Mouse (Mus musculus): ENCODE measurements at regions not wholly inside any gene's neighbourhood (a gene's known extent, or its start where the extent isn't known, plus 50 kb on each side); places are given as distances from the start of the nearest gene placed in this dataset.

DNA sequence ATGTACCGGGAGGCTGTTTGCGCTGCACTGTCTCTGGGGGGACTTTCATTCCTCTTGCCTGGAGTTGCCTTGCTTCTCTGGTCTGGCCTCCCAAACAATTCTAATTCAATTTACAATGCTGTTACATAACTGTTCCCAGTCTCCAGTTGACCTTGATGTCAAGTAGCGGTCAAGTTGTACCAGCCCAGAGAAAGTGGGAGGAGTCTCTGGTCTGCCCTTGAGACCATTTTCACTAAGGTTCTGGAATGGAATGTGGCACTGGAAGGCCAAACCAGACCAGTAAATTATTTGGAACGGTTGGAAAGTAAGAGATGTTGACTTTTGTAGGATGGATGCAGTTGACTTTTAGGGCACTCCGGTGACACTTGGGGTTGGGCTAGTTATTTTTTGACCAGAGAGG, 345.9 kb upstream of the Pik3r1 start:
- Histone ChIP-seq H3K4me1 (no peaks in the 10 kb centered on the region), H3K36me3 (no peaks in the 10 kb centered on the region), H3K27ac (no peak overlapping the region), H3K9ac (no peak overlapping the region), H3K9me3 (no peaks in the 10 kb centered on the region), H3K4me2 (replicated peaks) (no peak overlapping the region), H3K27me3 (no peaks in the 10 kb centered on the region), H3K4me3 (no peak overlapping the region)
- WGBS = 84% methylated on average over 5 of the region's 5 CpGs
- no peak for ATAC-seq (ENCODE audit: low FRiP score, low read depth)

DNA sequence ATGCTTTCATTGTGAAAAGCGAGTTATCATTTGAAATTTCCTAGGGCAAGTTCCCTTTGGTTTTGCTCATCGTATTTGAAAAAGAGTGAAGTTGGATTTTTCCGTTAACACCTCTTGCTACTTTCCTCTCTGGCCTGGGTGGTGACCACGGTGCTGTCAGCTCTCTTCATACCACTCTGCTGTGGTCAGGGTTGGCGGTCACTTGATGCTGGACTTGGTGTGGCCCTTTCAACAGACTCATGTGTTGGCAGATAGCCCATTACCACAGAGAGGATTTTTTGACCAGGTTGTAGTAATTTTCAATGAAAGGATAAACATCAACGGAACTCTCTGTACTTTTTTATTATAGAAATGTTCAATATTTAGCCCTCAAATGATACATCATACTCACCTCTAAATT, 354.3 kb upstream of the Pik3r1 start:
- no peak for ATAC-seq (ENCODE audit: low FRiP score, low read depth)
- Histone ChIP-seq H3K9ac (no peak overlapping the region), H3K4me3 (no peak overlapping the region), H3K9me3 (no peaks in the 10 kb centered on the region), H3K36me3 (no peaks in the 10 kb centered on the region), H3K4me1 (no peaks in the 10 kb centered on the region), H3K27ac (no peak overlapping the region), H3K4me2 (replicated peaks) (no peak overlapping the region), H3K27me3 (no peaks in the 10 kb centered on the region)
- WGBS = 87% methylated on average over 6 of the region's 6 CpGs

GRCm38 (mm10) chr13:102127933-102128430, 360.0 kb upstream of the Pik3r1 start:
- H3K27ac ChIP-seq = no peak overlapping the region
- no peaks in the 10 kb centered on the region for H3K27me3 ChIP-seq
- H3K4me3 ChIP-seq = no peak overlapping the region
- 86% methylated on average over 4 of the region's 4 CpGs for WGBS
- no peaks in the 10 kb centered on the region for H3K4me1 ChIP-seq
- no peak for ATAC-seq (ENCODE audit: low FRiP score, low read depth)
- no peaks in the 10 kb centered on the region for H3K9me3 ChIP-seq
- H3K4me2 ChIP-seq (replicated peaks) = no peak overlapping the region
- no peak overlapping the region for H3K9ac ChIP-seq
- no peaks in the 10 kb centered on the region for H3K36me3 ChIP-seq

DNA sequence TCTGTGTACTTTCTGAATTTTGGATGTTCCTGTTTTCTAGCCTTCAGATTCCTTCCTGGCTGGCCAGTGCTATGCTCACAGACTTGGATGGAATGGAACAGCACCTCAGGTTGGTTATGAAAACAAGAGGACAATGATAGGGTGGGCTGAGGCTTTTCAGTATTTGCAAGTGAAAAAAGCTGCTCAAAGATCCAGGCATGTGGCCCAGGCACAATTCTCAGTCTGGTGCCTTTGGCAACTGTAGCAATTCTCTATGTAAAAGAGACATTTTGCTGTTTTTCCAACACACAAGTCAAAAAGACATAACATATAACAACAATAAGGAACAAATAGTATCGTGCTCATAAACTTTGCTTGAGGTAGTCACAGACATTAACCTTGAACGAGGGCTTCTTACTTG, 363.4 kb upstream of the Pik3r1 start:
- Histone ChIP-seq H3K4me2 (replicated peaks) (no peak overlapping the region), H3K4me3 (no peak overlapping the region), H3K36me3 (no peaks in the 10 kb centered on the region), H3K4me1 (no peaks in the 10 kb centered on the region), H3K9me3 (no peaks in the 10 kb centered on the region), H3K9ac (no peak overlapping the region), H3K27me3 (no peaks in the 10 kb centered on the region), H3K27ac (no peak overlapping the region)
- 71% methylated on average over 2 of the region's 2 CpGs for WGBS
- no peak for ATAC-seq (ENCODE audit: low FRiP score, low read depth)

DNA sequence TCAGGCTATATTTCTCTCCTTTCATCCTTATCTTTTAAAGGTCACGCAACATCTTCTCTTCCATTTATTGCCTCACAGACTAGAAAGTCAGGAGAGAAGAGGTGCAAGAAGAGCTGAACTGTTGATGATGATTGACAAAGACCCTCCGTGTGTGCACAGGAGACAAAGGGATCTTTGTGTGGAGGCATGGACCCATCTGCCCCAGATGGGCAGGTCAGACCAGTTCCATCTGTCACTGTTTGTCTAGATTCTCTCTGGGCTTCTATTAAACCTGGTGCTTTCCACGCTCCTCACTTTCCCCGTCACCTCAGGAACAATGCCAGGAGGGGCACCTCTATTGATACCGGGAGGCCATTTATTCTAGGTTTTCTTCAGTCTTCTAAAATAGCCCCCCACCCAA, 364.1 kb upstream of the Pik3r1 start:
- ATAC-seq (ENCODE audit: low FRiP score, low read depth) = no peak
- Histone ChIP-seq H3K4me1 (no peaks in the 10 kb centered on the region), H3K9ac (no peak overlapping the region), H3K27me3 (no peaks in the 10 kb centered on the region), H3K9me3 (no peaks in the 10 kb centered on the region), H3K4me3 (no peak overlapping the region), H3K36me3 (no peaks in the 10 kb centered on the region), H3K27ac (no peak overlapping the region), H3K4me2 (replicated peaks) (no peak overlapping the region)
- WGBS = 68% methylated on average over 5 of the region's 5 CpGs

DNA sequence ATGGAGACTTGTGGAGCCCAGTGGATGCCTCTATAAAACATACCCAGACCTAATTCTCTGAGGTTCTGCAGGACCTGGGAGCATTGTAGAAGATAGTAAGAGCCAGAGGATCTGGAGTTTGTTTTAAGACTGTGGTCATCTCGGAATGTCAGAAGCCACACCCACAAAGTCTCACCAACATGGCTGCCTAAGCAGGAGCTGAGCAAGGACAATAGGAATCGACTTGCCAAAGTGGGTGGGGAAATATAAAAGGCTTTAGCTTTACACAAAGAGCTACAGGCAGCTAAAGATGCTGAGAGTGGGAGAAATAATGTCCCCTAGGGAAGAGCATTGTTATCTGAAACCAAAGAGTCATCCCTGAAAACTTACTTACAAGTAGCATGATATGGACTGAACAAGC, 364.7 kb upstream of the Pik3r1 start:
- Histone ChIP-seq H3K36me3 (no peaks in the 10 kb centered on the region), H3K4me2 (replicated peaks) (no peak overlapping the region), H3K4me3 (no peak overlapping the region), H3K9me3 (no peaks in the 10 kb centered on the region), H3K27ac (no peak overlapping the region), H3K4me1 (no peaks in the 10 kb centered on the region), H3K27me3 (no peaks in the 10 kb centered on the region), H3K9ac (no peak overlapping the region)
- WGBS = 74% methylated on average over 2 of the region's 2 CpGs
- ATAC-seq (ENCODE audit: low FRiP score, low read depth) = no peak

GRCm38 (mm10) chr13:102135210-102135609, 367.2 kb upstream of the Pik3r1 start:
- H3K4me3 ChIP-seq = no peak overlapping the region
- no peak overlapping the region for H3K4me2 ChIP-seq (replicated peaks)
- H3K9me3 ChIP-seq = no peaks in the 10 kb centered on the region
- no peaks in the 10 kb centered on the region for H3K4me1 ChIP-seq
- no peaks in the 10 kb centered on the region for H3K36me3 ChIP-seq
- no peak overlapping the region for H3K9ac ChIP-seq
- H3K27ac ChIP-seq = no peak overlapping the region
- no peak for ATAC-seq (ENCODE audit: low FRiP score, low read depth)
- H3K27me3 ChIP-seq = no peaks in the 10 kb centered on the region

GRCm38 (mm10) chr13:102142986-102143385, 375.0 kb upstream of the Pik3r1 start:
- H3K9ac ChIP-seq = no peak overlapping the region
- 89% methylated on average over 7 of the region's 7 CpGs for WGBS
- no peak for ATAC-seq (ENCODE audit: low FRiP score, low read depth)

DNA sequence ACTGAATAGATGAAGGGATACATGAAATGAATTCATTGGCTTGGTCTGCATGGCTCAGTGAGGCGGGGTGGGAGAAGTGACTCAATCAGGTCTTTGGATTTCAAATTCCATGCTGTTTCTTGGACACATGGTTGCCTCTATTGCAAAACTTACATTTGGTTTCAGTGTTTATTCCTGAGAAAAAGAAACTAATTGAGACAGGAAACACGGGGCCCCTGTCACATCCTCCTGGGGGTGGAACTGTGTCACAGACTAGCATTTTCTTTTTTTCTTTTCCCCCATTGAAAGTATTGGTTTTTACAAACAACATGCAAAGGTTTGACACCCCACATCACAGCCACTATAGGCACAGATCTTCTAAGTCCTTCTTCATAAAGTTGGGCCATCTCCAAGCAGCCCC, 375.8 kb upstream of the Pik3r1 start:
- H3K9me3 ChIP-seq = no peaks in the 10 kb centered on the region
- no peaks in the 10 kb centered on the region for H3K4me1 ChIP-seq
- no peak overlapping the region for H3K4me3 ChIP-seq
- ATAC-seq (ENCODE audit: low FRiP score, low read depth) = no peak
- no peaks in the 10 kb centered on the region for H3K36me3 ChIP-seq
- H3K9ac ChIP-seq = no peak overlapping the region
- no peaks in the 10 kb centered on the region for H3K27me3 ChIP-seq
- WGBS = 89% methylated on average over 2 of the region's 2 CpGs
- no peak overlapping the region for H3K4me2 ChIP-seq (replicated peaks)
- H3K27ac ChIP-seq = no peak overlapping the region

More at GRCm38 (mm10) chr13:102142986-102143385, 375.0 kb upstream of the Pik3r1 start:
- Histone ChIP-seq H3K4me3 (no peak overlapping the region), H3K27ac (no peak overlapping the region), H3K27me3 (no peaks in the 10 kb centered on the region), H3K9me3 (no peaks in the 10 kb centered on the region), H3K4me2 (replicated peaks) (no peak overlapping the region), H3K4me1 (no peaks in the 10 kb centered on the region), H3K36me3 (no peaks in the 10 kb centered on the region)

DNA sequence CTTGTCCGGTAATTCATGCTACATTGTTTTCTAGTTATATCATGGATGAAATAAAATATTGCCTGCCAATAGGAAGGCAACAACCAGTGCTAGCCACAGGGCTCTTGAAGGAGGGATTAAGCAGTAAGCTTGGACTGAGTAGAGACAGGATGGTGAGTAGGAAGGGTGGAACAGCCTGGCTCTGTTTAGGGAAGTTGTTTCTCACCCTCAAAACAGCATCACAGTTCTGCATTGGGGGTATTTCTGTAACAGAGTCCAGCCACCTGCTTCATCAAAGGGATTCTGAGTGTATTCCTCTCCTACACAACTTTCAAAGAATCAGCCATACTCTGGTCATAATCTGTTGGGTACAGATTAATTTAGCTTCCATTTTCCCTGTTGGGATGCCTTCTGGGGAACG, 380.0 kb upstream of the Pik3r1 start:
- ATAC-seq (ENCODE audit: low FRiP score, low read depth) = no peak
- no peaks in the 10 kb centered on the region for H3K4me1 ChIP-seq
- H3K27ac ChIP-seq = no peak overlapping the region
- H3K36me3 ChIP-seq = no peaks in the 10 kb centered on the region
- H3K4me2 ChIP-seq (replicated peaks) = no peak overlapping the region
- H3K4me3 ChIP-seq = no peak overlapping the region
- WGBS = 88% methylated on average over 2 of the region's 2 CpGs
- no peaks in the 10 kb centered on the region for H3K9me3 ChIP-seq
- no peaks in the 10 kb centered on the region for H3K27me3 ChIP-seq
- H3K9ac ChIP-seq = no peak overlapping the region

GRCm38 (mm10) chr13:102153785-102154608, 386.0 kb upstream of the Pik3r1 start:
- 30% methylated on average over 5 of the region's 5 CpGs for WGBS

DNA sequence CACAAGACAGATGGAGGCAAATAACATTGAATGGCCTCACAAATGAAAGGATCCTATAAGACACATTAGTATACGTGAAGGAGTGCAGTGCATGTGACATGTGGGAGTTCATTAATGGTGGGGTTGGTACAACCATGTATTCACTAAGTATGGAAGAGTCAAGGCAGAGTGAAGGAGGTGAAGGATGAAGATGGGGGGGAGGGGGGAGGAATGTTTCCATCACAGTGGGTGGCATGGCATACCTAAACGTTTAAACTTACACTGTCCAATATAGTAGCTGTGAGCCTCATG, 386.5 kb upstream of the Pik3r1 start:
- H3K9ac ChIP-seq = no peak overlapping the region
- no peaks in the 10 kb centered on the region for H3K9me3 ChIP-seq
- peaks cover 18% of the 10 kb centered on the region; the same call in 1 of the 2 replicates for H3K4me1 ChIP-seq
- H3K4me2 ChIP-seq (replicated peaks) = no peak overlapping the region
- H3K36me3 ChIP-seq = no peaks in the 10 kb centered on the region
- WGBS = 14% methylated on average over 2 of the region's 2 CpGs
- no peak overlapping the region for H3K27ac ChIP-seq
- H3K27me3 ChIP-seq = no peaks in the 10 kb centered on the region
- no peak overlapping the region for H3K4me3 ChIP-seq
- no peak for ATAC-seq (ENCODE audit: low FRiP score, low read depth)

More at GRCm38 (mm10) chr13:102153785-102154608, 386.0 kb upstream of the Pik3r1 start:
- ATAC-seq (ENCODE audit: low FRiP score, low read depth) = no peak
- Histone ChIP-seq H3K9me3 (no peaks in the 10 kb centered on the region), H3K36me3 (no peaks in the 10 kb centered on the region), H3K27ac (no peak overlapping the region), H3K4me1 (peaks cover 18% of the 10 kb centered on the region; the same call in 1 of the 2 replicates), H3K4me3 (no peak overlapping the region), H3K27me3 (no peaks in the 10 kb centered on the region), H3K4me2 (replicated peaks) (no peak overlapping the region), H3K9ac (no peak overlapping the region)
